Mouse (Mus musculus) testis, adult 2 months (tissue): ENCODE measurements around the gene Ephb4. TPM values are rescaled to one million over a fixed set of nuclear protein-coding genes. Genes with fewer than 3 reads are reported as not detected.

ENCODE experiments used
- H3K27ac ChIP-seq: fragments of 200-500 bp; 2 replicates; pipeline ENCODE4 v1.5.1; 2012; ENCODE audit warnings: low read depth, low read length; ENCODE audit not compliant: control insufficient read depth, insufficient read depth
- H3K27me3 ChIP-seq: fragments of 200-500 bp; 2 replicates; pipeline ENCODE4 v1.6.1; 2012; ENCODE audit warnings: mild to moderate bottlenecking, low read length, moderate library complexity; ENCODE audit not compliant: control insufficient read depth, insufficient read depth
- H3K36me3 ChIP-seq: fragments of 200-500 bp; 2 replicates; pipeline ENCODE4 v1.6.1; 2012; ENCODE audit warnings: mild to moderate bottlenecking, low read length; ENCODE audit not compliant: control insufficient read depth, insufficient read depth
- H3K4me1 ChIP-seq: fragments of 200-500 bp; 2 replicates; pipeline ENCODE4 v1.6.1; 2012; ENCODE audit warnings: low read length; ENCODE audit not compliant: control insufficient read depth, insufficient read depth
- H3K4me3 ChIP-seq: fragments of 200-500 bp; 2 replicates; pipeline ENCODE4 v1.5.1; 2012; ENCODE audit warnings: low read depth, mild to moderate bottlenecking, low read length, moderate library complexity, mixed read lengths; ENCODE audit not compliant: control insufficient read depth
- CTCF ChIP-seq: fragments of 200-500 bp; IDR thresholded peaks from 2 replicates; pipeline ENCODE4 v1.5.1; 2012; ENCODE audit warnings: low read depth, mild to moderate bottlenecking, inconsistent platforms, low read length, moderate library complexity; ENCODE audit not compliant: control insufficient read depth, insufficient read depth, insufficient replicate concordance
- POLR2A ChIP-seq: fragments of 200-500 bp; IDR thresholded peaks from 2 replicates; pipeline ENCODE4 v1.6.1; 2012; ENCODE audit warnings: low read depth, mild to moderate bottlenecking, inconsistent platforms, low read length, moderate library complexity; ENCODE audit not compliant: control insufficient read depth
- polyA plus RNA-seq: library from polyadenylated mRNA; depleted of rRNA; stranded (reverse); fragments of >200 nt; gene quantifications from 2 replicates; pipeline ENCODE4 v1.2.3, GENCODE M21; 2012

Gene Ephb4
- polyA plus RNA-seq, 1 experiment = 1.8 TPM

- Histone ChIP-seq H3K4me3 (peak within 1 kb of the TSS; percentile 87), H3K27ac (peak within 1 kb of the TSS; percentile 79), H3K36me3 (peaks cover 5% of the 10 kb centered on the region), H3K4me1 (peaks cover 2% of the 10 kb centered on the region), H3K27me3 (no peaks in the 10 kb centered on the region)
- TF ChIP-seq POLR2A (no peak; the same call in 1 of the 2 replicates), CTCF (no peak)
These were observed 42.6 kb upstream of the Ephb4 start, which contains the start of gene Srrt for GRCm38 (mm10) chr5:137307071-137307912. Gene Srrt, minus strand, starts transcription at chr5:137307674.

- no peak for TF ChIP-seq POLR2A
- Histone ChIP-seq H3K4me1 (peaks cover 8% of the 10 kb centered on the region), H3K36me3 (peaks cover 1% of the 10 kb centered on the region; the same call in 1 of the 2 replicates), H3K4me3 (no peak overlapping the region), H3K27me3 (no peaks in the 10 kb centered on the region), H3K27ac (no peak overlapping the region)
These were observed 41.6 kb upstream of the Ephb4 start for GRCm38 (mm10) chr5:137308356-137308755.

GRCm38 (mm10) chr5:137313466-137314192 lies 36.3 kb upstream of the Ephb4 start:
- peaks cover 21% of the 10 kb centered on the region for H3K4me1 ChIP-seq
- no peaks in the 10 kb centered on the region for H3K27me3 ChIP-seq
- TF ChIP-seq CTCF (no peak), POLR2A (no peak)
- no peaks in the 10 kb centered on the region for H3K36me3 ChIP-seq
- H3K27ac ChIP-seq = peak overlapping the region; percentile 63
- H3K4me3 ChIP-seq = peak overlapping the region; percentile 75

- H3K27me3 ChIP-seq = no peaks in the 10 kb centered on the region
- H3K27ac ChIP-seq = peak within 1 kb of the TSS; percentile 73
- peaks cover 21% of the 10 kb centered on the region for H3K4me1 ChIP-seq
- H3K36me3 ChIP-seq = no peaks in the 10 kb centered on the region
- TF ChIP-seq POLR2A (no peak), CTCF (no peak)
- H3K4me3 ChIP-seq = peak within 1 kb of the TSS; percentile 75
These were observed 35.5 kb upstream of the Ephb4 start, which contains the start of gene Trip6 for GRCm38 (mm10) chr5:137314193-137315083. Gene Trip6, minus strand, starts transcription at chr5:137314404.

GRCm38 (mm10) chr5:137315084-137315903 lies 34.6 kb upstream of the Ephb4 start:
- Histone ChIP-seq H3K27me3 (no peaks in the 10 kb centered on the region), H3K4me3 (no peak overlapping the region), H3K27ac (no peak overlapping the region), H3K4me1 (peaks cover 21% of the 10 kb centered on the region), H3K36me3 (no peaks in the 10 kb centered on the region)
- TF ChIP-seq POLR2A (no peak), CTCF (no peak)

GRCm38 (mm10) chr5:137317361-137317760 lies 32.5 kb upstream of the Ephb4 start:
- no peaks in the 10 kb centered on the region for H3K36me3 ChIP-seq
- no peaks in the 10 kb centered on the region for H3K27me3 ChIP-seq
- no peak overlapping the region for H3K27ac ChIP-seq
- TF ChIP-seq POLR2A (no peak), CTCF (no peak)
- no peak overlapping the region for H3K4me3 ChIP-seq
- peaks cover 23% of the 10 kb centered on the region for H3K4me1 ChIP-seq
